29 mouse cellular contexts compared by ENCODE assay signal in genomic region chr10:76505865-76506264, GRCm38 (mm10). TPM values are rescaled to one million over a fixed set of nuclear protein-coding genes. Genes with fewer than 3 reads are reported as not detected.
DNase-seq lines count a peak whose midpoint lies in the region; ATAC-seq and TF ChIP-seq lines count a peak whose summit lies in the region.
"Had no signal": no experiment of that assay in that cellular context is flagged by ENCODE, and none has a peak within 500 bp of the region (broad histone marks: within the 10 kb centered on the region; RNA-seq: fewer than 3 reads in every experiment).

No protein-coding gene starts in this region.

- 61% methylated on average over 7 of the region's 7 CpGs for whole genome bisulfite sequencing in liver, embryonic 12.5 days (ENCODE audit: insufficient replicate concordance)
- 76% methylated on average over 7 of the region's 7 CpGs for WGBS in liver, embryonic 11.5 days
- 93% methylated on average over 7 of the region's 7 CpGs for WGBS in midbrain, embryonic 11.5 days
- 96% methylated on average over 7 of the region's 7 CpGs for WGBS in midbrain, embryonic 16.5 days

- no peaks in the 10 kb centered on the region for H3K27me3 ChIP-seq in liver, embryonic 12.5 days (replicated peaks)
- no peaks in the 10 kb centered on the region for H3K27me3 ChIP-seq in liver, embryonic 11.5 days (replicated peaks; ENCODE audit: control insufficient read depth, insufficient read depth, low read length)
- H3K27me3 ChIP-seq in midbrain, embryonic 11.5 days (ENCODE audit: control insufficient read depth, insufficient read depth, low read length): no peaks in the 10 kb centered on the region
- no peaks in the 10 kb centered on the region for H3K27me3 ChIP-seq in midbrain, embryonic 16.5 days (ENCODE audit: control insufficient read depth, insufficient read depth, low read depth, low read length)
- H3K27me3 ChIP-seq: CH12.LX; embryonic facial prominence, embryonic 12.5 days; forebrain, embryonic 12.5 days; Patski had no signal

- no peak overlapping the region for H3K4me2 ChIP-seq in liver, embryonic 12.5 days
- H3K4me2 ChIP-seq in liver, embryonic 11.5 days: no peak overlapping the region
- H3K4me2 ChIP-seq in midbrain, embryonic 11.5 days: no peak overlapping the region
- H3K4me2 ChIP-seq in midbrain, embryonic 16.5 days (ENCODE audit: low read length): no peak overlapping the region
- H3K4me2 ChIP-seq: embryonic facial prominence, embryonic 12.5 days; forebrain, embryonic 12.5 days had no signal

- in situ Hi-C loops in ES-E14 (cut with MboI; ENCODE audit: low sequenced_read_pairs in 2 of 2, unreplicated experiment in 2 of 2): no loop called here

- peak; percentile 69; the same call in 1 of the 2 replicates for ATAC-seq in liver, embryonic 12.5 days
- ATAC-seq in liver, embryonic 11.5 days (replicated peaks; ENCODE audit: low FRiP score): no peak
- ATAC-seq in midbrain, embryonic 11.5 days (ENCODE audit: low FRiP score): no peak
- ATAC-seq in midbrain, embryonic 16.5 days: no peak
- ATAC-seq: CD4-positive, CD25-positive, alpha-beta regulatory T cell, adult 4 months; forebrain, embryonic 14.5 days; forebrain, embryonic 16.5 days; Patski had no signal

- no peak for DNase-seq in liver, embryonic 11.5 days (ENCODE audit: low spot score)
- DNase-seq in midbrain, embryonic 11.5 days (ENCODE audit: low spot score, missing footprints): peak; percentile 56
- DNase-seq in ES-E14 (ENCODE audit: low read depth, low spot score) (no peak), R1 (ENCODE audit: low read depth, low spot score) (peak; percentile 14)
- DNase-seq in embryo, embryonic 10 days (ENCODE audit: low spot score): no peak
- DNase-seq: adrenal gland, adult 2 months; adrenal gland, postnatal 10 days; adrenal gland, postnatal 25 days; B cell, adult 2 months; cerebellum, adult 11 months; cerebellum, adult 18-20 months; cerebellum, adult 8-10 months; cerebellum, adult 9-11 months; cerebellum, postnatal 14 days; cerebellum, postnatal 36 days had no signal

- H3K36me3 ChIP-seq in liver, embryonic 12.5 days: peaks cover 93% of the 10 kb centered on the region
- H3K36me3 ChIP-seq in liver, embryonic 11.5 days (ENCODE audit: control insufficient read depth, insufficient read depth, low read length): peaks cover 49% of the 10 kb centered on the region
- peaks cover 13% of the 10 kb centered on the region for H3K36me3 ChIP-seq in midbrain, embryonic 11.5 days (ENCODE audit: control insufficient read depth, insufficient read depth, low read length)
- H3K36me3 ChIP-seq in midbrain, embryonic 16.5 days (ENCODE audit: control insufficient read depth, insufficient read depth, low read length): peaks cover 57% of the 10 kb centered on the region
- H3K36me3 ChIP-seq in ES-E14 (ENCODE audit: control insufficient read depth, insufficient read depth, low read length, poor library complexity, severe bottlenecking): peaks cover 55% of the 10 kb centered on the region

- peaks cover 14% of the 10 kb centered on the region for H3K4me1 ChIP-seq in liver, embryonic 12.5 days
- no peaks in the 10 kb centered on the region for H3K4me1 ChIP-seq in liver, embryonic 11.5 days (replicated peaks; ENCODE audit: control insufficient read depth, insufficient read depth, low read length)
- no peaks in the 10 kb centered on the region for H3K4me1 ChIP-seq in midbrain, embryonic 11.5 days (ENCODE audit: control insufficient read depth, insufficient read depth, low read length)
- H3K4me1 ChIP-seq in midbrain, embryonic 16.5 days (ENCODE audit: control insufficient read depth, insufficient read depth, low read length): no peaks in the 10 kb centered on the region
- H3K4me1 ChIP-seq in ES-E14 (ENCODE audit: control insufficient read depth in 2 of 2, insufficient read depth in 2 of 2, low read length in 2 of 2, poor library complexity in 1 of 2): no peaks in the 10 kb centered on the region
- H3K4me1 ChIP-seq: embryonic facial prominence, embryonic 10.5 days; embryonic facial prominence, embryonic 12.5 days; forebrain, embryonic 12.5 days had no signal

- H3K27ac ChIP-seq in liver, embryonic 12.5 days: no peak overlapping the region
- no peak overlapping the region for H3K27ac ChIP-seq in liver, embryonic 11.5 days (ENCODE audit: low read depth, low read length)
- no peak overlapping the region for H3K27ac ChIP-seq in midbrain, embryonic 11.5 days (ENCODE audit: low read depth, low read length)
- no peak overlapping the region for H3K27ac ChIP-seq in midbrain, embryonic 16.5 days (ENCODE audit: low read length)
- H3K27ac ChIP-seq in ES-E14 (ENCODE audit: insufficient read depth, low read depth, low read length, poor library complexity, severe bottlenecking): no peak overlapping the region
- H3K27ac ChIP-seq: embryonic facial prominence, embryonic 10.5 days; embryonic facial prominence, embryonic 12.5 days; forebrain, embryonic 12.5 days had no signal

- H3K4me3 ChIP-seq in liver, embryonic 12.5 days: no peak overlapping the region
- no peak overlapping the region for H3K4me3 ChIP-seq in liver, embryonic 11.5 days (ENCODE audit: low read depth, low read length)
- H3K4me3 ChIP-seq in midbrain, embryonic 11.5 days (ENCODE audit: low read depth, low read length): no peak overlapping the region
- H3K4me3 ChIP-seq in midbrain, embryonic 16.5 days (ENCODE audit: low read depth, low read length): no peak overlapping the region
- H3K4me3 ChIP-seq in ES-E14 (ENCODE audit: insufficient read depth in 1 of 2, low read depth in 1 of 2, low read length in 2 of 2, poor library complexity in 1 of 2, severe bottlenecking in 1 of 2): no peak overlapping the region
- H3K4me3 ChIP-seq: embryonic facial prominence, embryonic 10.5 days; embryonic facial prominence, embryonic 12.5 days; forebrain, embryonic 12.5 days had no signal

- no peak overlapping the region for H3K9ac ChIP-seq in liver, embryonic 12.5 days
- H3K9ac ChIP-seq in liver, embryonic 11.5 days (ENCODE audit: low read depth, low read length): no peak overlapping the region
- H3K9ac ChIP-seq in midbrain, embryonic 11.5 days (ENCODE audit: low read length): no peak overlapping the region
- no peak overlapping the region for H3K9ac ChIP-seq in midbrain, embryonic 16.5 days (ENCODE audit: low read depth, low read length)
- no peak overlapping the region for H3K9ac ChIP-seq in ES-E14 (ENCODE audit: insufficient read depth, low read depth, low read length, poor library complexity, severe bottlenecking)
- H3K9ac ChIP-seq: embryonic facial prominence, embryonic 12.5 days; forebrain, embryonic 12.5 days had no signal

- no peaks in the 10 kb centered on the region for H3K9me3 ChIP-seq in liver, embryonic 12.5 days (replicated peaks)
- H3K9me3 ChIP-seq in liver, embryonic 11.5 days (ENCODE audit: control insufficient read depth, low read length): no peaks in the 10 kb centered on the region
- H3K9me3 ChIP-seq in midbrain, embryonic 11.5 days (ENCODE audit: control insufficient read depth, low read length): no peaks in the 10 kb centered on the region
- no peaks in the 10 kb centered on the region for H3K9me3 ChIP-seq in midbrain, embryonic 16.5 days (replicated peaks; ENCODE audit: control insufficient read depth, low read length, poor library complexity, severe bottlenecking)
- no peaks in the 10 kb centered on the region for H3K9me3 ChIP-seq in ES-E14 (ENCODE audit: control insufficient read depth, insufficient read depth, low read depth, low read length)
- H3K9me3 ChIP-seq: embryonic facial prominence, embryonic 10.5 days; embryonic facial prominence, embryonic 12.5 days; forebrain, embryonic 12.5 days had no signal

TF ChIP-seq in ES-E14, 5 proteins besides CTCF, POLR2A, EP300 and RAD21 (continues in another document):
- TF ChIP-seq CHD2 (IDR thresholded peaks at IDR 0.05; ENCODE audit: low read depth, low read length) (no peak), ZNF384 (IDR thresholded peaks at IDR 0.05; ENCODE audit: low read depth, low read length) (0 out of 2 replicates have a peak, but pooled peaks have one; percentile 36), MAFK (IDR thresholded peaks at IDR 0.05; ENCODE audit: insufficient read depth, low read depth, low read length) (no peak)

RNA-seq across cellular contexts. Expression of gene Lss, which starts 25.5 kb away (rescaled TPM):
- 51.9 and 53.5 TPM in 2 replicates for polyA plus RNA-seq in liver, embryonic 12.5 days (2016; fragmentation: Nextera tagmentation; extraction: Ambion mirVana)
- polyA plus RNA-seq in liver, embryonic 11.5 days (2014; fragmentation: Nextera tagmentation; extraction: Ambion mirVana): 48.3 and 56.0 TPM in 2 replicates
- 43.7 and 47.4 TPM in 2 replicates for polyA plus RNA-seq in midbrain, embryonic 11.5 days (2014; fragmentation: Nextera tagmentation; extraction: Ambion mirVana)
- polyA plus RNA-seq in midbrain, embryonic 16.5 days (2015; fragmentation: Nextera tagmentation; extraction: Ambion mirVana): 44.6 and 45.7 TPM in 2 replicates
- total RNA-seq in ES-E14 (2012; rRNA removed): 35.6 and 47.2 TPM in 2 replicates

RNA-seq across cellular contexts. Expression of gene Ybey, which starts 37.0 kb away (rescaled TPM):
- polyA plus RNA-seq in liver, embryonic 12.5 days (2016; fragmentation: Nextera tagmentation; extraction: Ambion mirVana): 5.3 and 5.7 TPM in 2 replicates
- 6.3 and 6.6 TPM in 2 replicates for polyA plus RNA-seq in liver, embryonic 11.5 days (2014; fragmentation: Nextera tagmentation; extraction: Ambion mirVana)
- 5.7 and 6.1 TPM in 2 replicates for polyA plus RNA-seq in midbrain, embryonic 11.5 days (2014; fragmentation: Nextera tagmentation; extraction: Ambion mirVana)
- 6.4 and 6.7 TPM in 2 replicates for polyA plus RNA-seq in midbrain, embryonic 16.5 days (2015; fragmentation: Nextera tagmentation; extraction: Ambion mirVana)
- 3.6 and 4.6 TPM in 2 replicates for total RNA-seq in ES-E14 (2012; rRNA removed)

RNA-seq across cellular contexts. Expression of gene Mcm3ap, which starts 37.1 kb away (rescaled TPM):
- 39.1 and 43.3 TPM in 2 replicates for polyA plus RNA-seq in liver, embryonic 12.5 days (2016; fragmentation: Nextera tagmentation; extraction: Ambion mirVana)
- polyA plus RNA-seq in liver, embryonic 11.5 days (2014; fragmentation: Nextera tagmentation; extraction: Ambion mirVana): 57.8 and 60.9 TPM in 2 replicates
- 66.8 and 68.6 TPM in 2 replicates for polyA plus RNA-seq in midbrain, embryonic 11.5 days (2014; fragmentation: Nextera tagmentation; extraction: Ambion mirVana)
- 61.4 and 69.9 TPM in 2 replicates for polyA plus RNA-seq in midbrain, embryonic 16.5 days (2015; fragmentation: Nextera tagmentation; extraction: Ambion mirVana)
- total RNA-seq in ES-E14 (2012; rRNA removed): 94.6 and 110 TPM in 2 replicates

RNA-seq across cellular contexts. Expression of gene Spatc1l, which starts 56.2 kb away (rescaled TPM):
- polyA plus RNA-seq in liver, embryonic 12.5 days (2016; fragmentation: Nextera tagmentation; extraction: Ambion mirVana): not detected in 2 replicates
- polyA plus RNA-seq in liver, embryonic 11.5 days (2014; fragmentation: Nextera tagmentation; extraction: Ambion mirVana): not detected in 2 replicates
- not detected in 2 replicates for polyA plus RNA-seq in midbrain, embryonic 11.5 days (2014; fragmentation: Nextera tagmentation; extraction: Ambion mirVana)
- polyA plus RNA-seq in midbrain, embryonic 16.5 days (2015; fragmentation: Nextera tagmentation; extraction: Ambion mirVana): 0.16 TPM in 1 of 2 replicates, not detected in the other
- total RNA-seq in ES-E14 (2012; rRNA removed): not detected in 2 replicates
- total RNA-seq: adrenal gland, adult 2 months; adrenal gland, postnatal 10 days; adrenal gland, postnatal 25 days; adrenal gland, postnatal 4 days; common myeloid progenitor, adult 5-6 weeks had no signal
- polyA plus RNA-seq: adrenal gland, adult 2 months; CD4-positive, CD25-positive, alpha-beta regulatory T cell, adult 4 months; embryonic facial prominence, embryonic 12.5 days; embryonic facial prominence, embryonic 14.5 days; forebrain, embryonic 12.5 days; forebrain, embryonic 14.5 days; Patski had no signal

RNA-seq across cellular contexts. Expression of gene 2610028H24Rik, which starts 57.0 kb away (rescaled TPM):
- not detected in 2 replicates for polyA plus RNA-seq in liver, embryonic 12.5 days (2016; fragmentation: Nextera tagmentation; extraction: Ambion mirVana)
- not detected in 2 replicates for polyA plus RNA-seq in liver, embryonic 11.5 days (2014; fragmentation: Nextera tagmentation; extraction: Ambion mirVana)
- polyA plus RNA-seq in midbrain, embryonic 11.5 days (2014; fragmentation: Nextera tagmentation; extraction: Ambion mirVana): not detected in 2 replicates
- not detected in 2 replicates for polyA plus RNA-seq in midbrain, embryonic 16.5 days (2015; fragmentation: Nextera tagmentation; extraction: Ambion mirVana)
- 0.32 and 0.36 TPM in 2 replicates for total RNA-seq in ES-E14 (2012; rRNA removed)
- total RNA-seq: adrenal gland, adult 2 months; adrenal gland, postnatal 10 days; adrenal gland, postnatal 25 days; adrenal gland, postnatal 4 days; common myeloid progenitor, adult 5-6 weeks had no signal
- polyA plus RNA-seq: adrenal gland, adult 2 months; brain, embryonic 14.5 days; embryonic facial prominence, embryonic 10.5 days; embryonic facial prominence, embryonic 12.5 days; forebrain, embryonic 12.5 days; forebrain, embryonic 14.5 days; forebrain, embryonic 16.5 days; Patski had no signal

Comparison
In these comparisons a context has a peak if more than half of its experiments do, and no peak if none do; other contexts are left out.
1. DNase-seq: peak in midbrain, embryonic 11.5 days (single experiment) and R1 (single experiment); none in liver, embryonic 11.5 days (single experiment), ES-E14 (single experiment) and embryo, embryonic 10 days (single experiment).